Mouse (Mus musculus): ENCODE results near the gene Slc5a2.

DNA sequence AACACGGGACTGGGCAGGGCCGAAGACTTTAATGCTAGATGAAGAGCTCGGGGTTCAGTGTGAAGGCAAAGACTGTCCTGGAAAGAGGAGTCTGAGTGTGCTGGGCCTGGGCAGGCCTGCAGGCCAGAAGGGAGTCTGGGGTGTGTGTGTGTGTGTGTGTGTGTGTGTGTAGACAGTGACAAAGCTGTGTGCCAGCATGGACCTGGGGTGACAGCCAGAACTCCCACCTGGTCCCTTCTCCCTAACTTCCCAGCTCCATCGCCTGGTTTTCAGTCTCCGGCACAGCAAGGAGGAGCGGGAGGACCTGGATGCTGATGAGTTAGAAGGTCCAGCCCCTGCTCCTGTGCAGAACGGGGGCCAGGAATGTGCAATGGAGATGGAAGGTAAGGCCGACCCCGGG is 6.0 kb downstream of the Slc5a2 start:
- TF ChIP-seq POLR2A (IDR thresholded peaks at IDR 0.05; ENCODE audit: insufficient read depth, low read depth, low read length): no peak
- no peak for TF ChIP-seq CTCF (IDR thresholded peaks at IDR 0.05)
